Mouse (Mus musculus): ENCODE measurements around the gene Foxc2. TPM values are rescaled to one million over a fixed set of nuclear protein-coding genes. Genes with fewer than 3 reads are reported as not detected.

The Foxc2 gene
- total RNA-seq (2021), result under 1 TPM; 0.69 to 0.96 TPM
- long read RNA-seq, result 0 reads

- DNase-seq (ENCODE audit: low spot score in 2 of 2), result peak in 1 of 2 experiments; percentile 58
These were observed at the start of gene Foxc2 for GRCm38 (mm10) chr8:121115948-121116347. Gene Foxc2, plus strand, starts transcription at chr8:121116171.

- DNase-seq (ENCODE audit: low spot score in 2 of 2), result no peak
These were observed 44.5 kb upstream of the Foxc2 start for GRCm38 (mm10) chr8:121071454-121071853.

- DNase-seq (ENCODE audit: low spot score in 2 of 2), result no peak
These were observed 43.4 kb upstream of the Foxc2 start for GRCm38 (mm10) chr8:121072406-121073130.

- no peak for DNase-seq (ENCODE audit: low spot score in 2 of 2)
These were observed 42.5 kb upstream of the Foxc2 start for GRCm38 (mm10) chr8:121073174-121074107.

GRCm38 (mm10) chr8:121074108-121074847 is 41.7 kb upstream of the Foxc2 start:
- DNase-seq (ENCODE audit: low spot score in 2 of 2), result no peak

- no peak for DNase-seq (ENCODE audit: low spot score in 2 of 2)
These were observed 41.2 kb upstream of the Foxc2 start for GRCm38 (mm10) chr8:121074848-121075145.

- DNase-seq (ENCODE audit: low spot score in 2 of 2), result no peak
These were observed 40.0 kb upstream of the Foxc2 start for GRCm38 (mm10) chr8:121075936-121076335.

- DNase-seq (ENCODE audit: low spot score in 2 of 2), result no peak
These were observed 39.4 kb upstream of the Foxc2 start for GRCm38 (mm10) chr8:121076555-121076954.

GRCm38 (mm10) chr8:121078721-121079120 is 37.2 kb upstream of the Foxc2 start:
- no peak for DNase-seq (ENCODE audit: low spot score in 2 of 2)

- DNase-seq (ENCODE audit: low spot score in 2 of 2), result no peak
These were observed 36.8 kb upstream of the Foxc2 start for GRCm38 (mm10) chr8:121079201-121079600.

GRCm38 (mm10) chr8:121079944-121080343 is 36.0 kb upstream of the Foxc2 start:
- DNase-seq (ENCODE audit: low spot score in 2 of 2), result no peak

GRCm38 (mm10) chr8:121080361-121081090 is 35.4 kb upstream of the Foxc2 start:
- no peak for DNase-seq (ENCODE audit: low spot score in 2 of 2)

GRCm38 (mm10) chr8:121081398-121081797 is 34.6 kb upstream of the Foxc2 start:
- no peak for DNase-seq (ENCODE audit: low spot score in 2 of 2)

GRCm38 (mm10) chr8:121082218-121083092 is 33.5 kb upstream of the Foxc2 start:
- no peak for DNase-seq (ENCODE audit: low spot score in 2 of 2)

- DNase-seq (ENCODE audit: low spot score in 2 of 2), result no peak
These were observed 32.7 kb upstream of the Foxc2 start for GRCm38 (mm10) chr8:121083093-121083935.

- DNase-seq (ENCODE audit: low spot score in 2 of 2), result no peak
These were observed 32.1 kb upstream of the Foxc2 start for GRCm38 (mm10) chr8:121083936-121084209.

- no peak for DNase-seq (ENCODE audit: low spot score in 2 of 2)
These were observed 31.6 kb upstream of the Foxc2 start, which contains the start of gene Foxf1 for GRCm38 (mm10) chr8:121084210-121084951. Gene Foxf1, plus strand, starts transcription at chr8:121084386.

GRCm38 (mm10) chr8:121085011-121085410 is 31.0 kb upstream of the Foxc2 start:
- DNase-seq (ENCODE audit: low spot score in 2 of 2), result no peak

Data from layer of hippocampus, adult 18-20 months (tissue).